Mouse (Mus musculus) c-Kit-positive CD71-negative TER-119-negative erythroid progenitor cells, embryonic 14.5 days (primary cell): Measurements from ENCODE around the gene Myt1l.

Source experiments
- DNase-seq: peaks from one replicate; pipeline ENCODE4 v3.0.0-alpha.2; 2013; ENCODE audit warnings: low read depth

The Myt1l gene

DNA sequence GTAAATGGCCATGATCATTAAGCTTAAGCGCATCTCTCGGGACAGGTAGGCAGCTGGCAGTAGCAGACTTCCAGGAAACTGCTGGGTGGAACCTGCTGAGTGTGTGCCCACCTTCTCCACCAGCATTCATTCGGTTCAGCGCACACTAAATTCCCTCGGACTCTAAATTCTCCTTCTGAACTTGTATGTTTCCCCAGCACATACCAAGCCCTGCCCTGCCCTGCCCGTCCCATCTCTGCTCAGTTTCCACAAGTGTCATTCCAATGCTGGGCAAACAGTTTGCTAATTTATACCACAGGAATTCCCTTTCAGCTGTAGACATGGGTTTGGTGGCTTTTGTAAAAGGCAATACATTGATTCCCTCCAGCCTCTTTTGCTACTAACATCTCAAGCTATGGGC, 436.8 kb downstream of the Myt1l start:
- no peak for DNase-seq

DNA sequence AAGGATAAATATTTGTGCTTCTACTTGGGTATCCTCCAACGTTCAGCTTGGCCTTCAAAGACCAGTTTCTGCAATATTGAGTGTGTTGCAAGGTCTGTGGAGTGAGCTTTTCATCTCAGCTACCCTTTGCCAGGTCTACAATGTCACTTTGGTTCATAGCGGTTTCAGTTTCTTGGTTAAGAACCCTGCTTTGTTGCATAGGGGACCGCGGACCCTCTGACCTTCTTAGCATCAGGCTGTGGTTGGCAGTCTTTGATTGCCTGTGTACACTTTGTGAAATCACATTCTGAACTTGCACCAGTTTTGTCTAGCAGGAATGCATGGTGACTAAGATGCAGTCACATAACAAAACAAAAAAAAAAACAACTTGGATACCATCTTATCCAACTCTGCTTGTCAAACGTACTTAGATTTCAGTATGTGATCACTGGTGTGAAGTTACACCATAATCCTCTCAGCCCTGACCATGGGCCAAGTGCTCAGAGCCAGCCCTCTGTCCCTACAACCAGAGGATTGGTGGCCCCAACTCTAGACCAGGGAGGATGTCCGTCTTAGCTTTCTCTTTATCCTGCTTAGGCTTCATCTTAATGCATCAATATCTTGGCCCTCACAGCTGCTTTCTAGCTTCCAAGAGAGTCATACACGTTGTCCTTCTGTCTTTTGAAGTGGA, 443.7 kb downstream of the Myt1l start:
- DNase-seq: no peak

DNA sequence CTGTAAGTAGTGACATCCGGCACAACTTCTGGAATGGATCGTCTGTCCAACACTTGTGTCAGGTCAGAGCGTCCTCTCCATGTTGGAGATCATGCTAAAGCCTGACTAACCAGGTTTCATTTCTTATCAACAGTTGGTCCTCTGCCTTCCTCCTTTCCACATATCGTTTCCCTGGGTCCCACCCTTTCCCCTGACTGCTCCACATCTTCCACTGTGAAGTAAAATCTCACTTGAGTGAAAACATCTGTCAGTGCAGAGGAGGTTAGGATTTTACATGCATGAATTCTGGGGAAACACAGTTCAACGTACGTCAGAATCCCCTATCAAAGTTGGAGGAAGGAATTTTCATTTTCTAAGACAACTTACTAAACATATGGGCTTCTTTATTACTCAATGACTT, 444.3 kb downstream of the Myt1l start:
- DNase-seq: no peak
